Mouse (Mus musculus): ENCODE results near the gene Becn1. TPM values are rescaled to one million over a fixed set of nuclear protein-coding genes. Genes with fewer than 3 reads are reported as not detected.

Becn1 gene
- polyA plus RNA-seq, 1 experiment = 169 TPM

GRCm38 (mm10) chr11:101316501-101316917, 14.4 kb upstream of the Becn1 start:
- Histone ChIP-seq H3K4me3 (ENCODE audit: insufficient read depth, low read length) (peak overlapping the region; percentile 85), H3K4me1 (ENCODE audit: control insufficient read depth, insufficient read depth, low read length) (no peaks in the 10 kb centered on the region; the same call in 1 of the 2 replicates), H3K27ac (ENCODE audit: insufficient read depth, low read length) (no peak overlapping the region)
- no peak for TF ChIP-seq POLR2A (IDR thresholded peaks at IDR 0.05; ENCODE audit: extremely low read depth, insufficient read depth, low read length)
- no peak for TF ChIP-seq CTCF (IDR thresholded peaks at IDR 0.05; ENCODE audit: extremely low read depth, insufficient read depth, low read length)

GRCm38 (mm10) chr11:101315665-101316500, 13.8 kb upstream of the Becn1 start, which contains the start of gene Psme3:
Gene Psme3, plus strand, starts transcription at chr11:101316213.
- Histone ChIP-seq H3K4me3 (ENCODE audit: insufficient read depth, low read length) (peak within 1 kb of the TSS; percentile 85), H3K27ac (ENCODE audit: insufficient read depth, low read length) (peak within 1 kb of the TSS; percentile 66), H3K4me1 (ENCODE audit: control insufficient read depth, insufficient read depth, low read length) (no peaks in the 10 kb centered on the region; the same call in 1 of the 2 replicates)
- TF ChIP-seq CTCF (IDR thresholded peaks at IDR 0.05; ENCODE audit: extremely low read depth, insufficient read depth, low read length) (no peak), POLR2A (IDR thresholded peaks at IDR 0.05; ENCODE audit: extremely low read depth, insufficient read depth, low read length) (peak; percentile 70; the same call in 1 of the 2 replicates)

- TF ChIP-seq POLR2A (IDR thresholded peaks at IDR 0.05; ENCODE audit: extremely low read depth, insufficient read depth, low read length) (no peak), CTCF (IDR thresholded peaks at IDR 0.05; ENCODE audit: extremely low read depth, insufficient read depth, low read length) (no peak)
- Histone ChIP-seq H3K4me3 (ENCODE audit: insufficient read depth, low read length) (peak overlapping the region; percentile 85), H3K4me1 (ENCODE audit: control insufficient read depth, insufficient read depth, low read length) (no peaks in the 10 kb centered on the region; the same call in 1 of the 2 replicates), H3K27ac (ENCODE audit: insufficient read depth, low read length) (peak overlapping the region; percentile 66)
Observed at GRCm38 (mm10) chr11:101315082-101315650, 13.1 kb upstream of the Becn1 start.

- H3K4me1 ChIP-seq (ENCODE audit: control insufficient read depth, insufficient read depth, low read length) = no peaks in the 10 kb centered on the region; the same call in 1 of the 2 replicates
- H3K4me3 ChIP-seq (ENCODE audit: insufficient read depth, low read length) = no peak overlapping the region
- H3K27ac ChIP-seq (ENCODE audit: insufficient read depth, low read length) = no peak overlapping the region
- TF ChIP-seq CTCF (IDR thresholded peaks at IDR 0.05; ENCODE audit: extremely low read depth, insufficient read depth, low read length) (no peak), POLR2A (IDR thresholded peaks at IDR 0.05; ENCODE audit: extremely low read depth, insufficient read depth, low read length) (no peak)
Observed at GRCm38 (mm10) chr11:101314567-101314966, 12.5 kb upstream of the Becn1 start.

- no peak overlapping the region for H3K4me3 ChIP-seq (ENCODE audit: insufficient read depth, low read length)
- H3K27ac ChIP-seq (ENCODE audit: insufficient read depth, low read length) = no peak overlapping the region
- no peaks in the 10 kb centered on the region; the same call in 1 of the 2 replicates for H3K4me1 ChIP-seq (ENCODE audit: control insufficient read depth, insufficient read depth, low read length)
- TF ChIP-seq POLR2A (IDR thresholded peaks at IDR 0.05; ENCODE audit: extremely low read depth, insufficient read depth, low read length) = no peak
- no peak for TF ChIP-seq CTCF (IDR thresholded peaks at IDR 0.05; ENCODE audit: extremely low read depth, insufficient read depth, low read length)
Observed at GRCm38 (mm10) chr11:101312150-101312549, 10.1 kb upstream of the Becn1 start.

GRCm38 (mm10) chr11:101311083-101311482, 9.0 kb upstream of the Becn1 start:
- Histone ChIP-seq H3K27ac (ENCODE audit: insufficient read depth, low read length) (no peak overlapping the region), H3K4me3 (ENCODE audit: insufficient read depth, low read length) (no peak overlapping the region), H3K4me1 (ENCODE audit: control insufficient read depth, insufficient read depth, low read length) (no peaks in the 10 kb centered on the region)
- no peak for TF ChIP-seq POLR2A (IDR thresholded peaks at IDR 0.05; ENCODE audit: extremely low read depth, insufficient read depth, low read length)
- TF ChIP-seq CTCF (IDR thresholded peaks at IDR 0.05; ENCODE audit: extremely low read depth, insufficient read depth, low read length) = no peak

GRCm38 (mm10) chr11:101307744-101308143, 5.7 kb upstream of the Becn1 start:
- no peak overlapping the region for H3K27ac ChIP-seq (ENCODE audit: insufficient read depth, low read length)
- TF ChIP-seq POLR2A (IDR thresholded peaks at IDR 0.05; ENCODE audit: extremely low read depth, insufficient read depth, low read length) (no peak), CTCF (IDR thresholded peaks at IDR 0.05; ENCODE audit: extremely low read depth, insufficient read depth, low read length) (no peak)
- H3K4me1 ChIP-seq (ENCODE audit: control insufficient read depth, insufficient read depth, low read length) = no peaks in the 10 kb centered on the region
- no peak overlapping the region for H3K4me3 ChIP-seq (ENCODE audit: insufficient read depth, low read length)

- no peak overlapping the region for H3K27ac ChIP-seq (ENCODE audit: insufficient read depth, low read length)
- peaks cover 4% of the 10 kb centered on the region for H3K4me1 ChIP-seq (ENCODE audit: control insufficient read depth, insufficient read depth, low read length)
- no peak for TF ChIP-seq POLR2A (IDR thresholded peaks at IDR 0.05; ENCODE audit: extremely low read depth, insufficient read depth, low read length)
- TF ChIP-seq CTCF (IDR thresholded peaks at IDR 0.05; ENCODE audit: extremely low read depth, insufficient read depth, low read length) = no peak
- H3K4me3 ChIP-seq (ENCODE audit: insufficient read depth, low read length) = peak overlapping the region; percentile 78
Observed at GRCm38 (mm10) chr11:101301299-101302003, 635 bp downstream of the Becn1 start.

- Histone ChIP-seq H3K27ac (ENCODE audit: insufficient read depth, low read length) (no peak overlapping the region), H3K4me1 (ENCODE audit: control insufficient read depth, insufficient read depth, low read length) (peaks cover 4% of the 10 kb centered on the region), H3K4me3 (ENCODE audit: insufficient read depth, low read length) (peak overlapping the region; percentile 78)
- TF ChIP-seq CTCF (IDR thresholded peaks at IDR 0.05; ENCODE audit: extremely low read depth, insufficient read depth, low read length) (0 out of 2 replicates have a peak, but pooled peaks have one; percentile 8), POLR2A (IDR thresholded peaks at IDR 0.05; ENCODE audit: extremely low read depth, insufficient read depth, low read length) (no peak)
Observed at GRCm38 (mm10) chr11:101300881-101301280, 1.2 kb downstream of the Becn1 start.
